Mouse (Mus musculus) limb, embryonic 14.5 days (tissue): ENCODE measurements around the gene Itpk1. TPM values are rescaled to one million over a fixed set of nuclear protein-coding genes. Genes with fewer than 3 reads are reported as not detected.

Experiments used
- ATAC-seq: fragments of 200-750 bp; cut with Nextera tagmentation; 2 replicates; pipeline ENCODE4 v1.8.0; 2017; ENCODE audit warnings: low read depth, moderate number of reproducible peaks, moderate TSS enrichment; ENCODE audit not compliant: low FRiP score
- DNase-seq: peaks from one replicate; pipeline ENCODE4 v3.0.0-alpha.2; 2015; ENCODE audit warnings: low spot score
- H3K27ac ChIP-seq: fragments of 300-500 bp; sonication (generic); replicated peaks from 2 replicates; pipeline ENCODE4 v1.5.1; 2014; ENCODE audit warnings: low read depth, mild to moderate bottlenecking, low read length, moderate library complexity, mixed read lengths
- H3K27me3 ChIP-seq: fragments of 300-500 bp; sonication (generic); 2 replicates; pipeline ENCODE4 v1.6.1; 2014; ENCODE audit warnings: low read length, mixed read lengths; ENCODE audit not compliant: control insufficient read depth, insufficient read depth
- H3K36me3 ChIP-seq: fragments of 300-500 bp; sonication (generic); 2 replicates; pipeline ENCODE4 v1.6.1; 2014; ENCODE audit warnings: mild to moderate bottlenecking, low read length, moderate library complexity, mixed read lengths; ENCODE audit not compliant: control insufficient read depth, insufficient read depth
- H3K4me1 ChIP-seq: fragments of 300-500 bp; sonication (generic); 2 replicates; pipeline ENCODE4 v1.6.1; 2014; ENCODE audit warnings: antibody characterized with exemption, low read length, mixed read lengths; ENCODE audit not compliant: control insufficient read depth, insufficient read depth
- H3K4me2 ChIP-seq: fragments of 300-500 bp; sonication (generic); replicated peaks from 2 replicates; pipeline ENCODE4 v1.6.1; 2014; ENCODE audit warnings: low read depth, mild to moderate bottlenecking, low read length, moderate library complexity; ENCODE audit not compliant: severe bottlenecking
- H3K4me3 ChIP-seq: fragments of 300-500 bp; sonication (generic); replicated peaks from 2 replicates; pipeline ENCODE4 v1.5.1; 2014; ENCODE audit warnings: low read length
- H3K9ac ChIP-seq: fragments of 300-500 bp; sonication (generic); 2 replicates; pipeline ENCODE4 v1.6.1; 2014; ENCODE audit warnings: mild to moderate bottlenecking, low read depth, low read length, moderate library complexity; ENCODE audit not compliant: severe bottlenecking
- H3K9me3 ChIP-seq: fragments of 300-500 bp; sonication (generic); 2 replicates; pipeline ENCODE4 v1.6.1; 2016; ENCODE audit warnings: low read length; ENCODE audit not compliant: control insufficient read depth
- POLR2A ChIP-seq: fragments of 200-500 bp; IDR thresholded peaks from 2 replicates; pipeline ENCODE4 v1.8.0; 2012; ENCODE audit warnings: inconsistent platforms, mild to moderate bottlenecking, moderate library complexity, borderline replicate concordance; ENCODE audit not compliant: insufficient read depth, insufficient read length; ENCODE audit errors: extremely low read depth
- WGBS: fragments of 180-500 bp; shearing (Covaris S2); extraction: QIAGEN DNeasy Blood & Tissue Kit; methylation state at CpG from one replicate; pipeline ENCODE4 v1.1.7; 2014; 5-methylcytosine and 5-hydroxymethylcytosine counted together
- polyA plus RNA-seq, 2 experiments: library from polyadenylated mRNA; depleted of rRNA in 1 of 2; stranded (reverse) in 1 of 2; unstranded in 1 of 2; fragments of >200 nt; fragmentation: Nextera tagmentation in 1 of 2; extraction: Ambion mirVana in 1 of 2; gene quantifications; 2 replicates each; pipeline versions ENCODE4 v1.2.1 to v1.2.3; 2012 to 2014

Gene Itpk1
- polyA plus RNA-seq, 2 experiments: 8.3 to 10.3 TPM

- no peak for ATAC-seq
- TF ChIP-seq POLR2A: no peak
- WGBS: 80% methylated on average over 15 of the region's 15 CpGs
Observed at GRCm38 (mm10) chr12:102689773-102690563, 14.8 kb downstream of the Itpk1 start.

GRCm38 (mm10) chr12:102686321-102686720, 18.4 kb downstream of the Itpk1 start:
- Histone ChIP-seq H3K9me3 (no peaks in the 10 kb centered on the region), H3K4me2 (no peak overlapping the region), H3K9ac (no peak overlapping the region), H3K27me3 (no peaks in the 10 kb centered on the region), H3K4me3 (no peak overlapping the region), H3K36me3 (no peaks in the 10 kb centered on the region), H3K4me1 (peaks cover 13% of the 10 kb centered on the region), H3K27ac (no peak overlapping the region)
- 86% methylated on average over 5 of the region's 5 CpGs for WGBS
- DNase-seq (no peak), ATAC-seq (no peak)
- TF ChIP-seq POLR2A: no peak

More at GRCm38 (mm10) chr12:102689773-102690563, 14.8 kb downstream of the Itpk1 start:
- Histone ChIP-seq H3K36me3 (no peaks in the 10 kb centered on the region), H3K4me1 (peaks cover 6% of the 10 kb centered on the region), H3K27me3 (no peaks in the 10 kb centered on the region), H3K4me2 (no peak overlapping the region), H3K27ac (no peak overlapping the region), H3K9me3 (no peaks in the 10 kb centered on the region), H3K4me3 (no peak overlapping the region), H3K9ac (no peak overlapping the region)
- DNase-seq: no peak

GRCm38 (mm10) chr12:102685523-102685931, 19.2 kb downstream of the Itpk1 start:
- Histone ChIP-seq H3K9me3 (no peaks in the 10 kb centered on the region), H3K27ac (no peak overlapping the region)

GRCm38 (mm10) chr12:102684720-102685386, 19.9 kb downstream of the Itpk1 start:
- H3K4me1 ChIP-seq: peaks cover 13% of the 10 kb centered on the region
- WGBS: 85% methylated on average over 3 of the region's 3 CpGs

More at GRCm38 (mm10) chr12:102685523-102685931, 19.2 kb downstream of the Itpk1 start:
- Histone ChIP-seq H3K36me3 (no peaks in the 10 kb centered on the region), H3K4me2 (no peak overlapping the region), H3K4me3 (no peak overlapping the region), H3K27me3 (no peaks in the 10 kb centered on the region), H3K9ac (no peak overlapping the region), H3K4me1 (peaks cover 13% of the 10 kb centered on the region)
- ATAC-seq (no peak), DNase-seq (no peak)
- 33% methylated on average over 9 of the region's 9 CpGs for WGBS
- TF ChIP-seq POLR2A: no peak

GRCm38 (mm10) chr12:102683979-102684378, 20.8 kb downstream of the Itpk1 start:
- no peak overlapping the region for H3K9ac ChIP-seq
- H3K27ac ChIP-seq: no peak overlapping the region
- peaks cover 13% of the 10 kb centered on the region for H3K4me1 ChIP-seq
- 75% methylated on average over 5 of the region's 5 CpGs for WGBS
- ATAC-seq: no peak
- DNase-seq: no peak
- no peak for TF ChIP-seq POLR2A
- H3K4me2 ChIP-seq: no peak overlapping the region
- no peaks in the 10 kb centered on the region for H3K36me3 ChIP-seq
- H3K27me3 ChIP-seq: no peaks in the 10 kb centered on the region
- H3K4me3 ChIP-seq: no peak overlapping the region
- H3K9me3 ChIP-seq: no peaks in the 10 kb centered on the region

More at GRCm38 (mm10) chr12:102684720-102685386, 19.9 kb downstream of the Itpk1 start:
- DNase-seq (no peak), ATAC-seq (no peak)
- Histone ChIP-seq H3K27me3 (no peaks in the 10 kb centered on the region), H3K36me3 (no peaks in the 10 kb centered on the region), H3K9ac (no peak overlapping the region), H3K27ac (no peak overlapping the region), H3K4me2 (no peak overlapping the region), H3K4me3 (no peak overlapping the region), H3K9me3 (no peaks in the 10 kb centered on the region)
- TF ChIP-seq POLR2A: no peak
